ENCODE assay signal across 20 mouse cellular contexts in genomic region chr3:125813798-125814197, GRCm38 (mm10).
DNase-seq lines count a peak whose midpoint lies in the region; ATAC-seq and TF ChIP-seq lines count a peak whose summit lies in the region.
"Had no signal": no experiment of that assay in that cellular context is flagged by ENCODE, and none has a peak within 500 bp of the region (broad histone marks: within the 10 kb centered on the region; RNA-seq: fewer than 3 reads in every experiment).

No protein-coding gene starts in this region.

- no peaks in the 10 kb centered on the region for H3K9me3 ChIP-seq in kidney, embryonic 14.5 days (ENCODE audit: control insufficient read depth, low read length)
- H3K9me3 ChIP-seq in kidney, embryonic 16.5 days (ENCODE audit: low read length) = no peaks in the 10 kb centered on the region
- H3K9me3 ChIP-seq: embryonic facial prominence, embryonic 10.5 days; embryonic facial prominence, embryonic 12.5 days; forebrain, embryonic 13.5 days; forebrain, embryonic 15.5 days had no signal

- ATAC-seq in kidney, embryonic 14.5 days (ENCODE audit: low FRiP score, low TSS enrichment) = peak; percentile 79; the same call in 1 of the 2 replicates
- peak; percentile 87; the same call in 1 of the 2 replicates for ATAC-seq in kidney, embryonic 16.5 days (ENCODE audit: low FRiP score, low TSS enrichment)
- ATAC-seq in Patski = peak; percentile 74
- ATAC-seq: activated CD4-positive, CD25-positive, alpha-beta regulatory T cell, adult 4 months; forebrain, embryonic 13.5 days; forebrain, embryonic 15.5 days; forebrain, postnatal 0 days had no signal

- no peak for DNase-seq in kidney, adult 18-20 months
- no peak for DNase-seq in kidney, adult 2 months
- peak; percentile 9 for DNase-seq in Patski (ENCODE audit: low read depth, low spot score)
- DNase-seq in mesoderm, embryonic 11.5 days (ENCODE audit: low read depth, low spot score) = peak; percentile 17
- DNase-seq in spleen, postnatal 36 days (ENCODE audit: low spot score in 2 of 2) = no peak
- DNase-seq: adrenal gland, adult 8-10 months; adrenal gland, postnatal 14 days; adrenal gland, postnatal 36 days; cerebellum, adult 18-20 months; cerebellum, adult 8-10 months; cerebellum, adult 9-11 months; cerebellum, postnatal 25 days; forebrain, postnatal 0 days had no signal

- H3K27me3 ChIP-seq in kidney, embryonic 14.5 days (ENCODE audit: control insufficient read depth, insufficient read depth, low read length) = no peaks in the 10 kb centered on the region
- H3K27me3 ChIP-seq in kidney, embryonic 16.5 days (ENCODE audit: insufficient read depth, low read length) = no peaks in the 10 kb centered on the region
- H3K27me3 ChIP-seq in kidney, adult 2 months (replicated peaks; ENCODE audit: control insufficient read depth, insufficient read depth, low read length) = no peaks in the 10 kb centered on the region
- H3K27me3 ChIP-seq in Patski = no peaks in the 10 kb centered on the region
- H3K27me3 ChIP-seq: embryonic facial prominence, embryonic 12.5 days; forebrain, embryonic 13.5 days; forebrain, embryonic 15.5 days had no signal

- no peaks in the 10 kb centered on the region for H3K4me1 ChIP-seq in kidney, embryonic 14.5 days (ENCODE audit: control insufficient read depth, insufficient read depth, low read length)
- H3K4me1 ChIP-seq in kidney, embryonic 16.5 days (ENCODE audit: insufficient read depth, low read length) = no peaks in the 10 kb centered on the region
- no peaks in the 10 kb centered on the region for H3K4me1 ChIP-seq in kidney, adult 2 months (ENCODE audit: control insufficient read depth, insufficient read depth, low read length)
- H3K4me1 ChIP-seq: embryonic facial prominence, embryonic 10.5 days; embryonic facial prominence, embryonic 12.5 days; forebrain, embryonic 13.5 days; forebrain, embryonic 15.5 days had no signal

- H3K4me3 ChIP-seq in kidney, embryonic 14.5 days (ENCODE audit: low read length) = no peak overlapping the region
- no peak overlapping the region for H3K4me3 ChIP-seq in kidney, embryonic 16.5 days (ENCODE audit: low read length)
- no peak overlapping the region for H3K4me3 ChIP-seq in kidney, adult 2 months (ENCODE audit: insufficient read depth, low read depth, low read length)
- H3K4me3 ChIP-seq: embryonic facial prominence, embryonic 10.5 days; embryonic facial prominence, embryonic 12.5 days; forebrain, embryonic 13.5 days; forebrain, embryonic 15.5 days had no signal

- TF ChIP-seq CTCF in kidney, adult 2 months (conservative IDR thresholded peaks at IDR 0.05; ENCODE audit: insufficient read depth, insufficient read length, low read depth, low read length) = no peak
- TF ChIP-seq CTCF in Patski (IDR thresholded peaks at IDR 0.05) = no peak

- CTCF ChIA-PET in Patski (lab: Charles Lee) = interaction anchor here (3.9 kb wide), 1 partner anchor 20 kb away, joined by 18 read pairs; no protein-coding TSS in a partner anchor

- H3K36me3 ChIP-seq in kidney, embryonic 14.5 days (ENCODE audit: control insufficient read depth, insufficient read depth, low read length) = no peaks in the 10 kb centered on the region
- H3K36me3 ChIP-seq in kidney, embryonic 16.5 days (ENCODE audit: insufficient read depth, low read length) = no peaks in the 10 kb centered on the region
- H3K36me3 ChIP-seq in kidney, adult 2 months (ENCODE audit: control insufficient read depth, insufficient read depth, low read length) = no peaks in the 10 kb centered on the region
- H3K36me3 ChIP-seq: embryonic facial prominence, embryonic 10.5 days; embryonic facial prominence, embryonic 12.5 days; forebrain, embryonic 15.5 days had no signal

- in situ Hi-C loops in Patski (cut with MboI; ENCODE audit: low pct_unique_long_range_greater_than_20kb) = no loop called here

- H3K4me2 ChIP-seq in kidney, embryonic 14.5 days (replicated peaks; ENCODE audit: low read depth, low read length) = no peak overlapping the region
- H3K4me2 ChIP-seq in kidney, embryonic 16.5 days (replicated peaks; ENCODE audit: low read depth, low read length) = no peak overlapping the region
- H3K4me2 ChIP-seq: embryonic facial prominence, embryonic 12.5 days; forebrain, embryonic 13.5 days; forebrain, embryonic 15.5 days had no signal

- H3K9ac ChIP-seq in kidney, embryonic 14.5 days (ENCODE audit: low read depth, low read length) = no peak overlapping the region
- H3K9ac ChIP-seq in kidney, embryonic 16.5 days (replicated peaks; ENCODE audit: low read length) = no peak overlapping the region
- H3K9ac ChIP-seq: embryonic facial prominence, embryonic 12.5 days; forebrain, embryonic 13.5 days; forebrain, embryonic 15.5 days; forebrain, postnatal 0 days had no signal

- POLR2A ChIA-PET in Patski (lab: Charles Lee) = no interaction called here

- 16% methylated on average over 4 of the region's 4 CpGs for WGBS in kidney, embryonic 14.5 days
- 12% methylated on average over 4 of the region's 4 CpGs for WGBS in kidney, embryonic 16.5 days
- WGBS in kidney, adult 2 months = 16% methylated on average over 4 of the region's 4 CpGs

- no peak overlapping the region for H3K27ac ChIP-seq in kidney, embryonic 14.5 days (ENCODE audit: low read depth, low read length)
- H3K27ac ChIP-seq in kidney, embryonic 16.5 days (ENCODE audit: low read length) = no peak overlapping the region
- no peak overlapping the region for H3K27ac ChIP-seq in kidney, adult 2 months (ENCODE audit: insufficient read depth, low read depth, low read length)
- H3K27ac ChIP-seq: embryonic facial prominence, embryonic 10.5 days; embryonic facial prominence, embryonic 12.5 days; forebrain, embryonic 13.5 days; forebrain, embryonic 15.5 days had no signal

- no peak for TF ChIP-seq POLR2A in kidney, adult 2 months (IDR thresholded peaks at IDR 0.05; ENCODE audit: low read depth, low read length)

Comparison
In these comparisons a context has a peak if more than half of its experiments do, and no peak if none do; other contexts are left out.
1. DNase-seq: peak in Patski (single experiment) and mesoderm, embryonic 11.5 days (single experiment); none in kidney, adult 18-20 months (single experiment), kidney, adult 2 months (single experiment) and spleen, postnatal 36 days (0 of 2).
2. Peak in every context shown above with its lines, with median percentiles within 50 percentile points of each other: ATAC-seq.